Mouse (Mus musculus): ENCODE measurements around the gene Osbpl11. TPM values are rescaled to one million over a fixed set of nuclear protein-coding genes. Genes with fewer than 3 reads are reported as not detected.
"Not testable (repeated sequence)": the region's sequence is repeated elsewhere in the genome, so short reads cannot be mapped to it uniquely, and the experiment has no call there.

The Osbpl11 gene
- polyA plus RNA-seq, 1 experiment from 2014 or later: 30.6 TPM

GRCm38 (mm10) chr16:33163330-33164090, 21.4 kb upstream of the Osbpl11 start:
- no peak overlapping the region for H3K4me3 ChIP-seq
- 82% methylated on average over 13 of the region's 13 CpGs for WGBS
- H3K27ac ChIP-seq: no peak overlapping the region
- no peak overlapping the region for H3K9ac ChIP-seq
- H3K4me1 ChIP-seq: no peaks in the 10 kb centered on the region
- H3K9me3 ChIP-seq: no peaks in the 10 kb centered on the region
- no peak for ATAC-seq (ENCODE audit: low FRiP score, low read depth)
- no peaks in the 10 kb centered on the region for H3K27me3 ChIP-seq (replicated peaks)
- H3K36me3 ChIP-seq: no peaks in the 10 kb centered on the region
- no peak overlapping the region for H3K4me2 ChIP-seq (replicated peaks)

- 72% methylated on average over 6 of the region's 6 CpGs for WGBS
- H3K4me3 ChIP-seq; H3K36me3 ChIP-seq; H3K9me3 ChIP-seq; H3K27ac ChIP-seq; H3K27me3 ChIP-seq (replicated peaks); H3K9ac ChIP-seq; ATAC-seq (ENCODE audit: low FRiP score, low read depth); H3K4me1 ChIP-seq; H3K4me2 ChIP-seq (replicated peaks): not testable (repeated sequence)
Observed at GRCm38 (mm10) chr16:33166284-33166683, 18.6 kb upstream of the Osbpl11 start.

- Histone ChIP-seq H3K27ac (no peak overlapping the region), H3K4me3 (no peak overlapping the region), H3K36me3 (no peaks in the 10 kb centered on the region), H3K4me2 (replicated peaks) (no peak overlapping the region), H3K9ac (no peak overlapping the region), H3K4me1 (no peaks in the 10 kb centered on the region), H3K9me3 (no peaks in the 10 kb centered on the region), H3K27me3 (replicated peaks) (no peaks in the 10 kb centered on the region)
- WGBS: 46% methylated on average over 5 of the region's 5 CpGs
- ATAC-seq (ENCODE audit: low FRiP score, low read depth): no peak
Observed at GRCm38 (mm10) chr16:33167537-33167936, 17.3 kb upstream of the Osbpl11 start.

- no peak for ATAC-seq (ENCODE audit: low FRiP score, low read depth)
- no peaks in the 10 kb centered on the region for H3K4me1 ChIP-seq
- H3K27me3 ChIP-seq (replicated peaks): no peaks in the 10 kb centered on the region
- no peaks in the 10 kb centered on the region for H3K9me3 ChIP-seq
- no peaks in the 10 kb centered on the region for H3K36me3 ChIP-seq
- H3K27ac ChIP-seq: no peak overlapping the region
- no peak overlapping the region for H3K4me3 ChIP-seq
- no peak overlapping the region for H3K9ac ChIP-seq
- H3K4me2 ChIP-seq (replicated peaks): no peak overlapping the region
- WGBS: 82% methylated on average over 8 of the region's 8 CpGs
Observed at GRCm38 (mm10) chr16:33169471-33170034, 15.3 kb upstream of the Osbpl11 start.

GRCm38 (mm10) chr16:33170716-33171587, 13.9 kb upstream of the Osbpl11 start:
- Histone ChIP-seq H3K9ac (no peak overlapping the region), H3K36me3 (no peaks in the 10 kb centered on the region), H3K4me1 (no peaks in the 10 kb centered on the region), H3K4me3 (no peak overlapping the region), H3K27me3 (replicated peaks) (no peaks in the 10 kb centered on the region), H3K9me3 (no peaks in the 10 kb centered on the region), H3K4me2 (replicated peaks) (no peak overlapping the region), H3K27ac (no peak overlapping the region)
- WGBS: 82% methylated on average over 9 of the region's 9 CpGs
- ATAC-seq (ENCODE audit: low FRiP score, low read depth): no peak

- 79% methylated on average over 6 of the region's 6 CpGs for WGBS
- no peaks in the 10 kb centered on the region for H3K4me1 ChIP-seq
- H3K27ac ChIP-seq: no peak overlapping the region
- H3K9ac ChIP-seq: no peak overlapping the region
- H3K27me3 ChIP-seq (replicated peaks): no peaks in the 10 kb centered on the region
- H3K36me3 ChIP-seq: no peaks in the 10 kb centered on the region
- H3K9me3 ChIP-seq: no peaks in the 10 kb centered on the region
- no peak overlapping the region for H3K4me2 ChIP-seq (replicated peaks)
- ATAC-seq (ENCODE audit: low FRiP score, low read depth): no peak
- no peak overlapping the region for H3K4me3 ChIP-seq
Observed at GRCm38 (mm10) chr16:33171800-33172199, 13.1 kb upstream of the Osbpl11 start.

GRCm38 (mm10) chr16:33173151-33173550, 11.7 kb upstream of the Osbpl11 start:
- Histone ChIP-seq H3K27me3 (replicated peaks) (no peaks in the 10 kb centered on the region), H3K9ac (0 out of 2 replicates have a peak overlapping the region, but pooled peaks have one; percentile 21), H3K27ac (no peak overlapping the region), H3K4me1 (no peaks in the 10 kb centered on the region), H3K36me3 (no peaks in the 10 kb centered on the region), H3K4me2 (replicated peaks) (no peak overlapping the region), H3K4me3 (no peak overlapping the region), H3K9me3 (no peaks in the 10 kb centered on the region)
- WGBS: 80% methylated on average over 5 of the region's 5 CpGs
- no peak for ATAC-seq (ENCODE audit: low FRiP score, low read depth)

- no peaks in the 10 kb centered on the region for H3K36me3 ChIP-seq
- no peak overlapping the region for H3K27ac ChIP-seq
- no peaks in the 10 kb centered on the region for H3K4me1 ChIP-seq
- no peak for ATAC-seq (ENCODE audit: low FRiP score, low read depth)
- H3K9me3 ChIP-seq: no peaks in the 10 kb centered on the region
- no peaks in the 10 kb centered on the region for H3K27me3 ChIP-seq (replicated peaks)
- H3K4me2 ChIP-seq (replicated peaks): no peak overlapping the region
- no peak overlapping the region for H3K9ac ChIP-seq
- no peak overlapping the region for H3K4me3 ChIP-seq
Observed at GRCm38 (mm10) chr16:33174695-33175094, 10.2 kb upstream of the Osbpl11 start.

- not testable (repeated sequence) for H3K4me1 ChIP-seq; ATAC-seq (ENCODE audit: low FRiP score, low read depth); H3K27me3 ChIP-seq (replicated peaks); H3K4me3 ChIP-seq; H3K9ac ChIP-seq; H3K27ac ChIP-seq; H3K36me3 ChIP-seq; H3K4me2 ChIP-seq (replicated peaks); H3K9me3 ChIP-seq
- WGBS: 88% methylated on average over 5 of the region's 5 CpGs
Observed at GRCm38 (mm10) chr16:33176831-33177230, 8.0 kb upstream of the Osbpl11 start.

GRCm38 (mm10) chr16:33177722-33178121, 7.1 kb upstream of the Osbpl11 start:
- Histone ChIP-seq H3K9me3 (no peaks in the 10 kb centered on the region), H3K4me3 (no peak overlapping the region), H3K27me3 (replicated peaks) (no peaks in the 10 kb centered on the region), H3K4me2 (replicated peaks) (no peak overlapping the region), H3K4me1 (no peaks in the 10 kb centered on the region), H3K27ac (no peak overlapping the region), H3K9ac (no peak overlapping the region), H3K36me3 (no peaks in the 10 kb centered on the region)
- 90% methylated on average over 4 of the region's 4 CpGs for WGBS
- ATAC-seq (ENCODE audit: low FRiP score, low read depth): no peak

GRCm38 (mm10) chr16:33178278-33179074, 6.4 kb upstream of the Osbpl11 start:
- Histone ChIP-seq H3K4me2 (replicated peaks) (no peak overlapping the region), H3K36me3 (no peaks in the 10 kb centered on the region), H3K27me3 (replicated peaks) (no peaks in the 10 kb centered on the region), H3K9me3 (no peaks in the 10 kb centered on the region), H3K4me3 (no peak overlapping the region), H3K9ac (no peak overlapping the region), H3K4me1 (no peaks in the 10 kb centered on the region), H3K27ac (no peak overlapping the region)
- WGBS: 70% methylated on average over 17 of the region's 17 CpGs
- ATAC-seq (ENCODE audit: low FRiP score, low read depth): no peak

- H3K27me3 ChIP-seq (replicated peaks); ATAC-seq (ENCODE audit: low FRiP score, low read depth); H3K9me3 ChIP-seq; H3K4me2 ChIP-seq (replicated peaks); H3K9ac ChIP-seq; H3K4me3 ChIP-seq; H3K4me1 ChIP-seq; H3K27ac ChIP-seq; H3K36me3 ChIP-seq: not testable (repeated sequence)
- 94% methylated on average over 9 of the region's 10 CpGs for WGBS
Observed at GRCm38 (mm10) chr16:33179222-33179621, 5.6 kb upstream of the Osbpl11 start.
